Mouse (Mus musculus): ENCODE results near the gene Fetub.

DNA sequence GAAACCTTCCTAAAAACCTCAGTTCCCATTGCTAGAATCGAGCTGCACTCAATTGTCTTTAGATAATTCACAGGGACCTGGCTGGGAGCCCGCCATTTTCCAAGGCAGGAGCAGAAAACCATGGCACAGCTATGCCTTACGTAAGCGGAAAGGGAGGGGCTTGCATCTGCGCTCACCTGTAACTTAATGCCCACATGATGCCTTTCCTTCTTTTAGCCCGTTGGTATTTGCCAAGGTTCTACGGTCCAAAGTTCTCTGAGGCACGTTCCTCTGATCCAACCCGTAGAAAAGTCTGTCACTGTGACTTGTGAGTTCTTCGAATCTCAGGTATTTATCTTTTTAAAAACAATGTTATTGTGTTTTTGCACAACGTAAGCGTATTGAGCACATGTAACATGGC lies 19.5 kb downstream of the Fetub start:
- TF ChIP-seq GATA1 (IDR thresholded peaks at IDR 0.05; ENCODE audit: borderline replicate concordance, low read length): no peak
- TF ChIP-seq FLI1 (IDR thresholded peaks at IDR 0.05; ENCODE audit: low read length): no peak

Data from megakaryocyte, embryonic 14.5 days (primary cell).